Mouse (Mus musculus) neural tube, embryonic 15.5 days (tissue): ENCODE results near the gene Rrh. TPM values are rescaled to one million over a fixed set of nuclear protein-coding genes. Genes with fewer than 3 reads are reported as not detected.
A peak's percentile ranks its signal among the peaks of the same experiment; 100 is the strongest.
"Not testable (repeated sequence)": the region's sequence is repeated elsewhere in the genome, so short reads cannot be mapped to it uniquely, and the experiment has no call there.

Experiments
- ATAC-seq: fragments of 200-750 bp; cut with Nextera tagmentation; 2 replicates; pipeline ENCODE4 v1.8.0; 2017; ENCODE audit warnings: mild to moderate bottlenecking, moderate TSS enrichment, moderate library complexity; ENCODE audit not compliant: low FRiP score
- H3K27ac ChIP-seq: fragments of 300-500 bp; sonication (generic); replicated peaks from 2 replicates; pipeline ENCODE4 v1.5.1; 2015; ENCODE audit warnings: mild to moderate bottlenecking, inconsistent platforms
- H3K27me3 ChIP-seq: fragments of 300-500 bp; sonication (generic); replicated peaks from 2 replicates; pipeline ENCODE4 v1.6.1; 2015; ENCODE audit warnings: inconsistent platforms
- H3K36me3 ChIP-seq: fragments of 300-500 bp; sonication (generic); 2 replicates; pipeline ENCODE4 v1.6.1; 2015; ENCODE audit warnings: inconsistent platforms
- H3K4me1 ChIP-seq: fragments of 300-500 bp; sonication (generic); 2 replicates; pipeline ENCODE4 v1.6.1; 2015; ENCODE audit warnings: inconsistent platforms
- H3K4me2 ChIP-seq: fragments of 300-500 bp; sonication (generic); 2 replicates; pipeline ENCODE4 v1.6.1; 2015; ENCODE audit warnings: inconsistent platforms, mild to moderate bottlenecking, moderate library complexity
- H3K4me3 ChIP-seq: fragments of 300-500 bp; sonication (generic); replicated peaks from 2 replicates; pipeline ENCODE4 v1.5.1; 2015; ENCODE audit warnings: mild to moderate bottlenecking, inconsistent platforms
- H3K9ac ChIP-seq: fragments of 300-500 bp; sonication (generic); replicated peaks from 2 replicates; pipeline ENCODE4 v1.6.1; 2015; ENCODE audit warnings: mild to moderate bottlenecking, inconsistent platforms
- H3K9me3 ChIP-seq: fragments of 300-500 bp; sonication (generic); replicated peaks from 2 replicates; pipeline ENCODE4 v1.6.1; 2016; ENCODE audit warnings: inconsistent platforms
- WGBS: fragments of 180-500 bp; shearing (Covaris S2); methylation state at CpG from one replicate; pipeline ENCODE4 v1.1.7; 2015; ENCODE audit warnings: mixed read lengths; 5-methylcytosine and 5-hydroxymethylcytosine counted together
- polyA plus RNA-seq: library from polyadenylated mRNA; unstranded; fragments of >200 nt; fragmentation: Nextera tagmentation; extraction: Ambion mirVana; gene quantifications from 2 replicates; pipeline ENCODE4 v1.2.1, GENCODE M21; 2015

The Rrh gene
- polyA plus RNA-seq, 1 experiment from 2014 or later: not detected

DNA sequence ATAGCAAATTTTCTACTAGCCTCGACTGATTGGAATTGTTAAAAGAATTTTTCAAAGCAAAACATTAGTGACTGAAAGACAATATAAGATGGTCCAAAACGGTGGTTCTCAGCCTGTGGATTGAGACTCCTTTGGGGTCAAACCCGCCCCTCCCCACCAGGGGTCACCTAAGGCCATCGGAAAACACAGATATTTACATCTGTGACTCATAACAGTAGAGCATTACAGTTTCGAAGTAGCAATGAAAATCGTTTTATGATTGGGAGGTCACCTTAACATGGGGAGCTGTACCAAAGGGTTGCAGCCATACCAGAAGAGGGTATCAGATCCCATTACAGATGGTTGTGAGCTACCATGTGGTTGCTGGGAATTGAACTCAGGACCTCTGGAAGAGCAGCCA, 51.2 kb downstream of the Rrh start:
- Histone ChIP-seq H3K4me3 (no peak overlapping the region), H3K4me2 (no peak overlapping the region), H3K4me1 (no peaks in the 10 kb centered on the region), H3K9ac (no peak overlapping the region), H3K27me3 (no peaks in the 10 kb centered on the region), H3K36me3 (no peaks in the 10 kb centered on the region), H3K9me3 (no peaks in the 10 kb centered on the region), H3K27ac (no peak overlapping the region)
- no peak for ATAC-seq
- 86% methylated on average over 6 of the region's 6 CpGs for WGBS

DNA sequence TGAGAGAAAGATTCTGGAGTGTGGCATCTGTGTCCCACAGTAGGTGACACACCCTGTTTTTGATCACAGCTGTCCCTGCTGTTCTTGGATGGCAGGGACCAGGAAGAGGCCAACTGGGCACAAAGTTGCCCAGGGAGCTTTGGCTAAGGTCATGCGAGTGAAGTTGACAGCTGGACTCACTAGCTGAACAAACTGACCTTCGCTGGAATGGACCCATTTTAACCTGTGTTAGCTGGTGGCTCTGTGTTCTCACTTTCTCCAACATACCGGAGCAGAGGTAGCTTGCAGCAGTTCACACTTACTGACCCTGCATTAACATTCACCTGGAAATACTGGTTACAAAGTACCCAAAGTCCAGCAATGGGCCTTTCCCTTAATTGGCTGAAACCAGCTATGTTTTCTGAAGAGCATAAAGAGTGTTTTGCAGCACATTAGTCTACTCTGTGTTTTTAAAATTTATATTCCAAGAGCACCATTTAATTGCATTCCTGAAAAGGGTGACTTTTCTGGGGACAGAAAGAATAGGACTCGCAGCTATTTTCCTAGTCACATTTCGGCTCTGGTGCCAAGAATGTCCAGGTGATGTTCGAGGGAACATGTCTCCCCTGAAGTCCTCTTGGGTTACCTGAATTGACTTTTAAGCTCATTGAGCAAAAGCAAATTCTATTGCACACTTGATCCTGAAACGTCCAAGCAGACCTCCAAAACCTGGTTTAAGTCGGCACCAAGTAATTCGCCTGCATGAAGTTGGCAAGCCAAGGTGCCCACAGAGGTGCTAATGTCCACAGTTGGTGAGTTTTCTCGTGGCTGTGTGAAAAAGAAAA, 55.2 kb downstream of the Rrh start:
- WGBS: 90% methylated on average over 10 of the region's 10 CpGs
- Histone ChIP-seq H3K9ac (no peak overlapping the region), H3K4me2 (no peak overlapping the region), H3K27me3 (no peaks in the 10 kb centered on the region), H3K4me1 (no peaks in the 10 kb centered on the region), H3K4me3 (no peak overlapping the region), H3K27ac (no peak overlapping the region), H3K36me3 (no peaks in the 10 kb centered on the region), H3K9me3 (0 out of 2 replicates have a peak, but pooled peaks cover 4% of the 10 kb centered on the region)
- no peak for ATAC-seq

GRCm38 (mm10) chr3:129766106-129766505, 56.3 kb downstream of the Rrh start:
- Histone ChIP-seq H3K9ac (no peak overlapping the region), H3K4me2 (no peak overlapping the region), H3K4me3 (no peak overlapping the region), H3K9me3 (0 out of 2 replicates have a peak, but pooled peaks cover 4% of the 10 kb centered on the region), H3K27me3 (no peaks in the 10 kb centered on the region), H3K27ac (no peak overlapping the region), H3K36me3 (no peaks in the 10 kb centered on the region), H3K4me1 (no peaks in the 10 kb centered on the region)
- ATAC-seq: no peak
- WGBS: 85% methylated on average over 4 of the region's 4 CpGs

- peaks cover 14% of the 10 kb centered on the region for H3K4me1 ChIP-seq
- H3K27me3 ChIP-seq, H3K4me3 ChIP-seq, ATAC-seq, H3K36me3 ChIP-seq, H3K4me2 ChIP-seq, H3K9me3 ChIP-seq, H3K27ac ChIP-seq, H3K9ac ChIP-seq: not testable (repeated sequence)
- 96% methylated on average over 1 of the region's 1 CpGs for WGBS
Observed at GRCm38 (mm10) chr3:129757599-129757998, 64.8 kb downstream of the Rrh start.

- Histone ChIP-seq H3K27me3 (no peaks in the 10 kb centered on the region), H3K4me2 (peak within 1 kb of the TSS; percentile 59), H3K27ac (no peak within 1 kb of the TSS), H3K4me3 (peak within 1 kb of the TSS; percentile 31), H3K9me3 (no peaks in the 10 kb centered on the region), H3K4me1 (peaks cover 14% of the 10 kb centered on the region), H3K9ac (peak within 1 kb of the TSS; percentile 37), H3K36me3 (no peaks in the 10 kb centered on the region)
- WGBS: 13% methylated on average over 20 of the region's 20 CpGs
- ATAC-seq: no peak; the same call in 1 of the 2 replicates
Observed at GRCm38 (mm10) chr3:129754650-129755604, 67.5 kb downstream of the Rrh start, which contains the start of gene Egf. TSS of gene Egf (minus strand) at chr3:129755316.

Other genes starting within 250 kb of the Rrh start
- 1.6 TPM in 2 replicates for gene Egf, start 67.3 kb downstream of the Rrh start, polyA plus RNA-seq
- not detected in 2 replicates for gene Lrit3, start 18.6 kb downstream of the Rrh start, polyA plus RNA-seq
- gene Gar1, start 8.8 kb upstream of the Rrh start, polyA plus RNA-seq: 45.1 and 55.5 TPM in 2 replicates
- 0.73 and 1.1 TPM in 2 replicates for gene Cfi, start 13.3 kb upstream of the Rrh start, polyA plus RNA-seq
- 37.5 and 43.4 TPM in 2 replicates for gene Pla2g12a, start 56.0 kb upstream of the Rrh start, polyA plus RNA-seq
- gene Casp6, start 78.8 kb upstream of the Rrh start, polyA plus RNA-seq: 20.3 and 41.2 TPM in 2 replicates
- gene Mcub, start 147.6 kb upstream of the Rrh start, polyA plus RNA-seq: 8.2 and 16.6 TPM in 2 replicates
- 30.4 and 32.8 TPM in 2 replicates for gene Sec24b, start 239.0 kb upstream of the Rrh start, polyA plus RNA-seq